Mouse (Mus musculus) kidney, adult 2 months (tissue): Measurements from ENCODE around the gene Zfp511.

ENCODE experiments used
- CTCF ChIP-seq: fragments of 200-500 bp; conservative IDR thresholded peaks from 2 replicates; pipeline ENCODE4 v1.5.1; 2011; ENCODE audit warnings: low read depth, mild to moderate bottlenecking, control low read depth, low read length, moderate library complexity, mixed read lengths; ENCODE audit not compliant: insufficient read depth, insufficient read length
- POLR2A ChIP-seq: fragments of 200-500 bp; IDR thresholded peaks from one replicate; pipeline ENCODE4 v1.6.1; 2011; ENCODE audit warnings: low read depth, low read length, control low read depth

GRCm38 (mm10) chr7:140042728-140043127 lies 6.5 kb downstream of the Zfp511 start:
- TF ChIP-seq POLR2A (no peak), CTCF (no peak)
